Mouse (Mus musculus) c-Kit-positive CD71-negative TER-119-negative erythroid progenitor cells, embryonic 14.5 days (primary cell): ENCODE results near the gene Tnrc6a.
"Not testable (repeated sequence)": the region's sequence is repeated elsewhere in the genome, so short reads cannot be mapped to it uniquely, and the experiment has no call there.

Experiments used
- DNase-seq: peaks from one replicate; pipeline ENCODE4 v3.0.0-alpha.2; 2013; ENCODE audit warnings: low read depth

The Tnrc6a gene

DNA sequence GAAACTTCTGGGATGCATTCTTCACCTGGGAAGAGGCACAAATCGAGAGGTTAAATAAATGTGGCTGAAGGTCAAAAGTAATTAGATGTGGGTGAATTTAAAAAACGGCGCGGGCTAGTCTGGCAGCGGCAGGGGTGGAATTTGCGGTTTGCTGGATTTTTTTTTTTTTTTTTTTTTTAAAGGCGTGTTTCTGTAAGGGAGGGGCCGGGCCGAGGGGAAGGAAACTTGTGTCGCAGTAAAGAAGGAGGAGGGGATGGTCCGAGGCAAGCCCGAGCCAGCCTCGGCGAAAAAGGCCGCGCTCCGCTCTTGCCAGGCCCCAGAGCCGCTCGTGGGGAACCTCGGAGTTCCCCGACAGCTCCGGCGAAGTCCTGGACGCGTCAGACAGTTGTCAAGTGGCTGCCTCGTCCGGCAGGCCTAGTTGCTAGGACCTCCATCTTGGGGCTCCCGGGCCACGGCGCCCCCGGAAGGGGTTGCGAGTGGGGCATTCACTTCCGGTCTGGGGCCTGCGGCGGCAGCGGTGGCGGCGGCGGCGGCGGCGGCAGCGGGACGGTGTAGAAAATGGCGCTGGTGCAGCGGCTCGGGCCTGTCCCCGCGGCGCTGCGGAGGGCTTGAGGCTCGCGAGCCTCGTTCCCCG is at the start of gene Tnrc6a:
Tnrc6a (plus strand) TSS at position 221 of the 634 bp plus-strand sequence.
- DNase-seq: peak; percentile 78

- no peak for DNase-seq
Observed at GRCm38 (mm10) chr7:123082236-123082635, 41.4 kb upstream of the Tnrc6a start.

DNA sequence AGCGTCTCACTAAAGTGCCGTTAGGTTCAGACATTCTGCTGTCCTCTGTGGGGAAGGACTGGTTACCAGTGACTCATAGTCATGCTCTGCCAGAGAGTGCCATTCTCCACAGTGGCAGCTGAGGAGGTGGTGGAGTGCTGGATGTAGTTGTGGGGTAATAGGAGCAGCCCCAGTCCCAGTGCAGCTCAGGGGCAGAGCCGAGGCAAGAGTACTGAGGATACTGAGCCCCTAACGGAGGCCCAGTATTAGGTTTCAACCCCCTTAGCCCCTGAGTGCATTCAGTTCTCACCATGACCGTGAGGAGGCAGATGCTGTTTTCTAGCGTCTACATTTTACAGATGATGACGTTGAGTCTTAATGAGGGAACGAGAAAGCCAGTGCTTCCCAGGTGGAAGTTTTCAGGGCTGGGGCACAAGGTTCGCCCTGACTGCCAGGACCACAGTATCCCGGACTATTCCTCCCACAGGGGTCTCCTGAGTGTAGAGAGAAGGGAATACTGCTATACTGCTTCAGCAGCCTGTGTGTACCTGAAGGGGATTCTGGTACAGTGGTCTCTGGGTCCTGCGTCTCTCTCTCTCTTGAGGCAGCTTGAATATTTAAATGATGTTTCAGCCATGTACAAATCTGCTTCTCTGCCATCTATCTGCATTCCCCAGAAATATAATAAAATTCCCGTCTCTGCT is 40.1 kb upstream of the Tnrc6a start:
- DNase-seq: no peak

- DNase-seq: no peak
Observed at GRCm38 (mm10) chr7:123084180-123084691, 39.4 kb upstream of the Tnrc6a start.

GRCm38 (mm10) chr7:123084708-123085107 is 39.0 kb upstream of the Tnrc6a start:
- DNase-seq: no peak

DNA sequence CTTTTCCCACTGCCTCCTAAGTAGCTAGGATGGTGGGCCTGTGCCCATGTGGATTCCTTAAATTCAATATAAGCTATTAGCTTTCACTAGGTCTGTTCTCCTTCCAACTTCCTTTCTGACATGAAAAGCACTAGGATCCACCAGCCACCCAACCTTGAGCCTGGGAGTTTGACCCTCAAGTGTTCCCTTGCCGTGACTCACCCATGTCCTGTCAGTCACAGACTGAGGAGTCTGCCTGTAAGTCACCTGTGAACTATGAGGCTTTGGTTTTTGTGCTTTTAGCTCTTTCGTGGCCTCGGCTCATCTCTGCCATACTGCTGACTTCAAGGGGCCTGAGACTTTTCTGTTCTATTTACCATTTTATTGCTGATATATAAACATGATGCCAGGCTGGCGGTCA is 34.8 kb upstream of the Tnrc6a start:
- DNase-seq: no peak

DNA sequence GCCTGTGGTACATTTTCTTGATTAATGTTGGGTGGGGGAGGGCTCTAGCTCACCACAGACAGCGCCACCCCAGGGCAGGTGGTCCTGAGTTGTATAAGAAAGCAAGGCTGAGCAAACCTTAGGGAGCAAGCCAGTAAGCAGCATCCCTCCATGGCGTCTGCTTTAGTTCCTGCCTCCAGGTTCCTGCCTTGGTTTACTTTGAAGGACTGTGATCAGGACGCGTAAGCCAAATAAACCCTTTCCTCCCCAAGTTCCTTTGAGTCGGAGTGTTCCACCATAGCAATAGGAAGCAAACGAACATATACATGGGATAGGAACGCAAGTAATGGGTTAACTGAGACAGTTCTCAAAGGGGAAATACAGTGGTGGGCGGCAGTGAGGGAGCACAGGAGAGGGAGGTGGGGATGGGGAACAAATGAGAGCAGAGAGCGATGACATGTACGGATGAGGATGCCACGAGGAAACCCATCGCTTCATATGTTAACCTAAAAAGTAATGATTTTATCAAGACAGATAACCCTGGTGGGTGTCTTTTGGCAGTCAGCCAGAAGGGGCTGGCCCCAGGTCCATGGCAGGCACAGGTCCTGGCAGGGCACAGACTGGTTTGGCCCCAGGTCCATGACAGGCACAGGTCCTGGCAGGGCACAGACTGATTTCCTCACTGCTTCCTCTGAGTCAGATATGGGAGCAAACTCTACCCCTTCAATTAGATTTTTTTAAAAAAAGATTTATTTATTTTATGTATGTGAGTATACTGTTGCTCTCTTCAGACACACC is 27.2 kb upstream of the Tnrc6a start:
- no peak for DNase-seq

- no peak for DNase-seq
Observed at GRCm38 (mm10) chr7:123097891-123098750, 25.6 kb upstream of the Tnrc6a start.

GRCm38 (mm10) chr7:123101295-123101694 is 22.4 kb upstream of the Tnrc6a start:
- no peak for DNase-seq

DNA sequence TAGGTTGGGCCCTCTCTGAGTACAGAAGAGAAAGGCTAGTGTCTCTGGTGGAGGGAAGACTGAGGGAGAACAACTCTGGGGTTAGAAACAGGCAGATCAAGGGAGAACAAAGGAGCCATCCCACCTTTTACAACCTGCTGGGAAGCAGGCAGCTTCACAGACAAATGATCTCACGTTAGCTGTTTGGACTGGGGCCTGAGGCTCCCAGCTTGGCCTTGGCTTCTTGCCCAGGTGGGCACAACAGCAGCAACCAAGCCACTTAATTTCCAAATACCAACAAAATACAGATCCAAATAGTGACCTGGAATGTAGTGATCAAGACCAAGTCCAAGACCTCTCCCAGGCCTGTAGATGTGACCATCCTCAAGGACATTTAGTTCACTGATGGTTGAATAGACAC is 18.3 kb upstream of the Tnrc6a start:
- DNase-seq: not testable (repeated sequence)

GRCm38 (mm10) chr7:123105906-123106305 is 17.8 kb upstream of the Tnrc6a start:
- no peak for DNase-seq

DNA sequence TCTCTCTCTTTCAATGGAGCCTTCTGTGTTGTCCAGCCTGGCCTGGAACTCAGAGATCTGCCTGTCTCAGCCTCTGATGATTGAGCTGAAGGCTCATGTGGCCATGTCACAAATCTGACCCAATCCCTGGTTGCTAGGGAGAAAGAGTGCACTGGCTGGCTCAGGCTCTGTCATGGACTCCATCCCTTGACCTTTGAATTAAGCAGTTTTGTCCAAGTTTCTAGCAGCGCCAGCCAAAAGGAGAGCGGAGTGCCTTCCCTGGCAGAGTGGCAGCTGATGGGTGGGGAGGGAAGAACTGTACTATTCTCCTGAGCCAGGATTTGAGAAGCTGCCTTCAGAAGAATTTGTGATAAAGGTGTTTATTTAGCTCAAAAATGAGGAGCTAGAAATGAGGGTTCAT is 17.4 kb upstream of the Tnrc6a start:
- no peak for DNase-seq

- peak; percentile 66 for DNase-seq
Observed at GRCm38 (mm10) chr7:123108058-123109055, 15.3 kb upstream of the Tnrc6a start.

GRCm38 (mm10) chr7:123109361-123110000 is 14.2 kb upstream of the Tnrc6a start:
- no peak for DNase-seq

- no peak for DNase-seq
Observed at GRCm38 (mm10) chr7:123110135-123110534, 13.6 kb upstream of the Tnrc6a start.

GRCm38 (mm10) chr7:123113590-123113989 is 10.1 kb upstream of the Tnrc6a start:
- no peak for DNase-seq

DNA sequence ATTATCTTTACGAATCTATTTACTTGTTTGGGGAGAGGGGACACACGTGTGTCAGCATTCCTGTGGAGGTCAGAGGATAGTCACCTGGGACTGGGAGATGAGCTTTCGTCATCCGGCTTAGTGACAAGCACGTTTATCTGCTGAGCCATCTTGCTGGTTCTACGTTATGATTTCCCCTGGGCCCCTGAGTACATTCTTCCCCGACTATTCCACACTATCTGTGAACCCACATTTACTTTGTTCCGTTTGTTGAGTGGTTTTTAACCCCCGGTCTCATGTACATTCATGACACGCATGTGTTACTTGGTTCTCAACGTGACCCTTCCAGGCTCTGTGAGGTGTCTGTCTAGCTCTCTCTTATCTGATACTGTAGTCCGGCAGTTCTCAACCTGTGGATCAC is 6.9 kb upstream of the Tnrc6a start:
- DNase-seq: no peak

DNA sequence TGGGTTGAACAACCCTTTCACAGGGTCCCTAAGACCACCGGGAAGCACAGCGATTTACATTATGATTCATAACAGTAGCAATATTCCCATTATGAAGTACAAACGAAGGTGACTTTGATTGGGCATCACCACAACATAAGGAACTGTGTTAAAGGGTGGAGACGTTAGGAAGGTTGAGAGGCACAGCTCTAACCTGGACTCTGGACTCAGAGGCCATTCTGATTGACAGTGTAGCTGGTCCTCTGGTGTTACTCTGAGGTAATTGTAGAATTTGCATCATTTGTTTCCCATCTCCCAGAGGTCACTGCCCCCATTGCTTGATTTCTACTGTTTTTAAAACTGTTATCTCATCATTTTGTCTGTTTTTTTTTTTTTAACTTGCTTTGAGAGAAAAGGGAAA is 6.5 kb upstream of the Tnrc6a start:
- DNase-seq: no peak

- no peak for DNase-seq
Observed at GRCm38 (mm10) chr7:123120516-123120915, 3.2 kb upstream of the Tnrc6a start.

- DNase-seq: no peak
Observed at GRCm38 (mm10) chr7:123124299-123124716, 623 bp downstream of the Tnrc6a start.
